28 mouse cellular contexts compared by ENCODE assay signal in genomic region chr17:68089830-68090229, GRCm38 (mm10).
DNase-seq lines count a peak whose midpoint lies in the region; ATAC-seq and TF ChIP-seq lines count a peak whose summit lies in the region.
"Had no signal": no experiment of that assay in that cellular context is flagged by ENCODE, and none has a peak within 500 bp of the region (broad histone marks: within the 10 kb centered on the region; RNA-seq: fewer than 3 reads in every experiment).

No protein-coding gene starts in this region.

- H3K4me3 ChIP-seq in lung, embryonic 16.5 days (ENCODE audit: low read length): no peak overlapping the region
- H3K4me3 ChIP-seq in lung, postnatal 0 days (ENCODE audit: low read depth, low read length): no peak overlapping the region
- no peak overlapping the region for H3K4me3 ChIP-seq in C2C12 (ENCODE audit: insufficient read depth, poor library complexity, severe bottlenecking)
- H3K4me3 ChIP-seq in embryonic facial prominence, embryonic 14.5 days (ENCODE audit: low read depth, low read length): no peak overlapping the region
- H3K4me3 ChIP-seq in limb, embryonic 11.5 days (ENCODE audit: low read depth, low read length): no peak overlapping the region
- no peak overlapping the region for H3K4me3 ChIP-seq in kidney, adult 2 months (ENCODE audit: insufficient read depth, low read depth, low read length)
- no peak overlapping the region for H3K4me3 ChIP-seq in kidney, embryonic 15.5 days (replicated peaks)
- H3K4me3 ChIP-seq: forebrain, embryonic 15.5 days; hindbrain, embryonic 10.5 days; hindbrain, embryonic 15.5 days; limb, embryonic 13.5 days; megakaryocyte, embryonic 14.5 days; midbrain, embryonic 12.5 days; neural tube, embryonic 13.5 days had no signal

- no peaks in the 10 kb centered on the region for H3K79me2 ChIP-seq in C2C12 (ENCODE audit: control insufficient read depth, insufficient read depth)

- DNase-seq in lung, postnatal 0 days (ENCODE audit: low spot score): no peak
- peak; percentile 12 for DNase-seq in embryonic facial prominence, embryonic 14.5 days (ENCODE audit: low spot score)
- DNase-seq in limb, embryonic 11.5 days (ENCODE audit: low spot score): peak; percentile 2
- DNase-seq in left cerebral cortex, postnatal 25 days (ENCODE audit: low spot score in 2 of 2): no peak
- DNase-seq in kidney, adult 2 months: no peak
- DNase-seq: adrenal gland, postnatal 25 days; cerebellum, adult 2 months; embryo, embryonic 11 days; gastrocnemius, postnatal 36 days; heart, postnatal 14 days; kidney, adult 11 months; kidney, postnatal 4 days; layer of hippocampus, postnatal 36 days; right cerebral cortex, postnatal 4 days had no signal

- H3K27me3 ChIP-seq in lung, embryonic 16.5 days (ENCODE audit: control insufficient read depth, insufficient read depth, low read depth, low read length): no peaks in the 10 kb centered on the region
- no peaks in the 10 kb centered on the region for H3K27me3 ChIP-seq in lung, postnatal 0 days (replicated peaks; ENCODE audit: insufficient read depth, low read length)
- no peaks in the 10 kb centered on the region for H3K27me3 ChIP-seq in C2C12 (ENCODE audit: control insufficient read depth, insufficient read depth, insufficient read length)
- no peaks in the 10 kb centered on the region for H3K27me3 ChIP-seq in embryonic facial prominence, embryonic 14.5 days (replicated peaks; ENCODE audit: control insufficient read depth, insufficient read depth, low read length)
- no peaks in the 10 kb centered on the region for H3K27me3 ChIP-seq in limb, embryonic 11.5 days (ENCODE audit: control insufficient read depth, insufficient read depth, low read length)
- H3K27me3 ChIP-seq in kidney, adult 2 months (replicated peaks; ENCODE audit: control insufficient read depth, insufficient read depth, low read length): no peaks in the 10 kb centered on the region
- H3K27me3 ChIP-seq in kidney, embryonic 15.5 days: no peaks in the 10 kb centered on the region
- H3K27me3 ChIP-seq: forebrain, embryonic 15.5 days; hindbrain, embryonic 15.5 days; limb, embryonic 13.5 days; megakaryocyte, embryonic 14.5 days; midbrain, embryonic 12.5 days; neural tube, embryonic 13.5 days had no signal

- no peak for TF ChIP-seq EP300 in lung, postnatal 0 days (IDR thresholded peaks at IDR 0.05)

- H3K79me3 ChIP-seq in C2C12 (ENCODE audit: low read depth): no peaks in the 10 kb centered on the region

- H3K4me2 ChIP-seq in lung, embryonic 16.5 days (ENCODE audit: low read depth, low read length): no peak overlapping the region
- no peak overlapping the region for H3K4me2 ChIP-seq in lung, postnatal 0 days (replicated peaks; ENCODE audit: low read depth, low read length)
- no peak overlapping the region for H3K4me2 ChIP-seq in embryonic facial prominence, embryonic 14.5 days (ENCODE audit: low read depth, low read length)
- no peak overlapping the region for H3K4me2 ChIP-seq in limb, embryonic 11.5 days (ENCODE audit: low read depth, severe bottlenecking)
- no peak overlapping the region for H3K4me2 ChIP-seq in kidney, embryonic 15.5 days
- H3K4me2 ChIP-seq: forebrain, embryonic 15.5 days; hindbrain, embryonic 15.5 days; limb, embryonic 13.5 days; liver, embryonic 11.5 days; midbrain, embryonic 12.5 days; neural tube, embryonic 13.5 days had no signal

- peak; percentile 20; the same call in 1 of the 2 replicates for ATAC-seq in lung, embryonic 16.5 days (ENCODE audit: low read depth)
- no peak for ATAC-seq in lung, postnatal 0 days
- ATAC-seq in embryonic facial prominence, embryonic 14.5 days (ENCODE audit: low read depth): no peak
- no peak for ATAC-seq in limb, embryonic 11.5 days (ENCODE audit: insufficient number of reproducible peaks, low FRiP score, low TSS enrichment, low read depth)
- no peak for ATAC-seq in kidney, embryonic 15.5 days (replicated peaks; ENCODE audit: low FRiP score)
- ATAC-seq: forebrain, embryonic 15.5 days; inflammation-experienced regulatory T-cells, adult 6 months had no signal

- H3K4me1 ChIP-seq in lung, embryonic 16.5 days (replicated peaks; ENCODE audit: control insufficient read depth, insufficient read depth, low read length): no peaks in the 10 kb centered on the region; the same call in 1 of the 2 replicates
- no peaks in the 10 kb centered on the region for H3K4me1 ChIP-seq in lung, postnatal 0 days (ENCODE audit: insufficient read depth, low read depth, low read length)
- H3K4me1 ChIP-seq in embryonic facial prominence, embryonic 14.5 days (ENCODE audit: control insufficient read depth, insufficient read depth, low read length): peaks cover 10% of the 10 kb centered on the region; the same call in 1 of the 2 replicates
- H3K4me1 ChIP-seq in limb, embryonic 11.5 days (ENCODE audit: control insufficient read depth, insufficient read depth, low read length): no peaks in the 10 kb centered on the region
- no peaks in the 10 kb centered on the region for H3K4me1 ChIP-seq in kidney, adult 2 months (ENCODE audit: control insufficient read depth, insufficient read depth, low read length)
- H3K4me1 ChIP-seq in kidney, embryonic 15.5 days: no peaks in the 10 kb centered on the region
- H3K4me1 ChIP-seq: forebrain, embryonic 15.5 days; hindbrain, embryonic 10.5 days; hindbrain, embryonic 15.5 days; megakaryocyte, embryonic 14.5 days; midbrain, embryonic 12.5 days; neural tube, embryonic 13.5 days had no signal

- intact Hi-C loops in left cerebral cortex, postnatal 25 days (cut with DNase I): no loop called here

- no peak overlapping the region for H3ac ChIP-seq in C2C12 (ENCODE audit: control insufficient read depth, insufficient read length, low read depth)

- no peaks in the 10 kb centered on the region for H3K36me3 ChIP-seq in lung, embryonic 16.5 days (ENCODE audit: control insufficient read depth, insufficient read depth, low read length)
- no peaks in the 10 kb centered on the region for H3K36me3 ChIP-seq in lung, postnatal 0 days (ENCODE audit: insufficient read depth, low read length)
- no peaks in the 10 kb centered on the region for H3K36me3 ChIP-seq in C2C12 (ENCODE audit: control insufficient read depth, insufficient read depth)
- no peaks in the 10 kb centered on the region for H3K36me3 ChIP-seq in embryonic facial prominence, embryonic 14.5 days (ENCODE audit: control insufficient read depth, insufficient read depth, low read length)
- no peaks in the 10 kb centered on the region for H3K36me3 ChIP-seq in limb, embryonic 11.5 days (ENCODE audit: control insufficient read depth, insufficient read depth, low read length)
- H3K36me3 ChIP-seq in kidney, adult 2 months (ENCODE audit: control insufficient read depth, insufficient read depth, low read length): no peaks in the 10 kb centered on the region
- H3K36me3 ChIP-seq in kidney, embryonic 15.5 days: no peaks in the 10 kb centered on the region
- H3K36me3 ChIP-seq: forebrain, embryonic 15.5 days; G1E; hindbrain, embryonic 10.5 days; hindbrain, embryonic 15.5 days; limb, embryonic 13.5 days; midbrain, embryonic 12.5 days; neural tube, embryonic 13.5 days had no signal

- H3K9ac ChIP-seq in lung, embryonic 16.5 days (ENCODE audit: low read length): no peak overlapping the region
- H3K9ac ChIP-seq in lung, postnatal 0 days (replicated peaks; ENCODE audit: low read depth): no peak overlapping the region
- H3K9ac ChIP-seq in embryonic facial prominence, embryonic 14.5 days (ENCODE audit: low read depth, low read length): no peak overlapping the region
- no peak overlapping the region for H3K9ac ChIP-seq in limb, embryonic 11.5 days (ENCODE audit: low read length)
- H3K9ac ChIP-seq in kidney, embryonic 15.5 days: no peak overlapping the region
- H3K9ac ChIP-seq: forebrain, embryonic 15.5 days; hindbrain, embryonic 15.5 days; limb, embryonic 13.5 days; midbrain, embryonic 12.5 days; neural tube, embryonic 13.5 days had no signal

- 47% methylated on average over 1 of the region's 1 CpGs for WGBS in lung, embryonic 16.5 days
- WGBS in lung, postnatal 0 days: 51% methylated on average over 1 of the region's 1 CpGs
- 72% methylated on average over 1 of the region's 1 CpGs for WGBS in embryonic facial prominence, embryonic 14.5 days
- WGBS in limb, embryonic 11.5 days: 98% methylated on average over 1 of the region's 1 CpGs
- WGBS in kidney, adult 2 months: 73% methylated on average over 1 of the region's 1 CpGs
- WGBS in kidney, embryonic 15.5 days: 74% methylated on average over 1 of the region's 1 CpGs

- no peak overlapping the region; the same call in 1 of the 2 replicates for H3K27ac ChIP-seq in lung, embryonic 16.5 days (ENCODE audit: low read length)
- no peak overlapping the region for H3K27ac ChIP-seq in lung, postnatal 0 days (ENCODE audit: low read length)
- no peak overlapping the region for H3K27ac ChIP-seq in embryonic facial prominence, embryonic 14.5 days (replicated peaks; ENCODE audit: low read depth, low read length)
- no peak overlapping the region for H3K27ac ChIP-seq in limb, embryonic 11.5 days (replicated peaks; ENCODE audit: low read depth, low read length)
- no peak overlapping the region for H3K27ac ChIP-seq in kidney, adult 2 months (ENCODE audit: insufficient read depth, low read depth, low read length)
- H3K27ac ChIP-seq in kidney, embryonic 15.5 days: no peak overlapping the region
- H3K27ac ChIP-seq: forebrain, embryonic 15.5 days; hindbrain, embryonic 10.5 days; hindbrain, embryonic 15.5 days; kidney, postnatal 0 days; limb, embryonic 13.5 days; midbrain, embryonic 12.5 days; neural tube, embryonic 13.5 days had no signal

- no peak for TF ChIP-seq CTCF in lung, postnatal 0 days (IDR thresholded peaks at IDR 0.05)
- no peak for TF ChIP-seq CTCF in C2C12 (IDR thresholded peaks at IDR 0.05; ENCODE audit: control insufficient read depth, insufficient read depth, insufficient read length)
- no peak for TF ChIP-seq CTCF in kidney, adult 2 months (conservative IDR thresholded peaks at IDR 0.05; ENCODE audit: insufficient read depth, insufficient read length, low read depth, low read length)

- TF ChIP-seq POLR2A in kidney, adult 2 months (IDR thresholded peaks at IDR 0.05; ENCODE audit: low read depth, low read length): no peak

- H3K9me3 ChIP-seq in lung, embryonic 16.5 days (ENCODE audit: control insufficient read depth, low read length): no peaks in the 10 kb centered on the region
- no peaks in the 10 kb centered on the region for H3K9me3 ChIP-seq in lung, postnatal 0 days (ENCODE audit: low read length)
- H3K9me3 ChIP-seq in embryonic facial prominence, embryonic 14.5 days (ENCODE audit: control insufficient read depth, low read length): no peaks in the 10 kb centered on the region
- H3K9me3 ChIP-seq in limb, embryonic 11.5 days (ENCODE audit: control insufficient read depth, low read length): no peaks in the 10 kb centered on the region
- H3K9me3 ChIP-seq in kidney, embryonic 15.5 days (replicated peaks): no peaks in the 10 kb centered on the region
- H3K9me3 ChIP-seq: forebrain, embryonic 15.5 days; hindbrain, embryonic 10.5 days; hindbrain, embryonic 15.5 days; limb, embryonic 13.5 days; megakaryocyte, embryonic 14.5 days; midbrain, embryonic 12.5 days; neural tube, embryonic 13.5 days had no signal

TF ChIP-seq in C2C12, 6 proteins besides CTCF, POLR2A, EP300 and RAD21 (continues in another document):
- no peak for TF ChIP-seq USF1 (IDR thresholded peaks at IDR 0.05; ENCODE audit: low read depth)
- no peak for TF ChIP-seq MYOG (IDR thresholded peaks at IDR 0.05; ENCODE audit: control insufficient read depth, extremely low read depth, insufficient read length)
- TF ChIP-seq CEBPB (IDR thresholded peaks at IDR 0.05; ENCODE audit: low read depth): peak; percentile 50

Comparison
In these comparisons a context has a peak if more than half of its experiments do, and no peak if none do; other contexts are left out.
1. DNase-seq: peak in embryonic facial prominence, embryonic 14.5 days (single experiment) and limb, embryonic 11.5 days (single experiment); none in lung, postnatal 0 days (single experiment), left cerebral cortex, postnatal 25 days (0 of 2) and kidney, adult 2 months (single experiment).